ENCODE assay signal across 7 mouse cellular contexts in genomic region chr17:55958918-55959728, GRCm38 (mm10). TPM values are rescaled to one million over a fixed set of nuclear protein-coding genes. Genes with fewer than 3 reads are reported as not detected.
DNase-seq lines count a peak whose midpoint lies in the region; ATAC-seq lines count a peak whose summit lies in the region.

Yju2 (plus strand) TSS chr17:55959099.

- peak within 1 kb of the TSS; percentile 58 for H3K9ac ChIP-seq in embryonic facial prominence, embryonic 12.5 days
- peak within 1 kb of the TSS; percentile 57 for H3K9ac ChIP-seq in limb, embryonic 11.5 days (ENCODE audit: low read length)
- peak within 1 kb of the TSS; percentile 53 for H3K9ac ChIP-seq in midbrain, embryonic 14.5 days (replicated peaks; ENCODE audit: low read length)

- peaks cover 10% of the 10 kb centered on the region for H3K27me3 ChIP-seq in embryonic facial prominence, embryonic 12.5 days
- 0 out of 2 replicates have a peak, but pooled peaks cover 2% of the 10 kb centered on the region for H3K27me3 ChIP-seq in limb, embryonic 11.5 days (ENCODE audit: control insufficient read depth, insufficient read depth, low read length)
- H3K27me3 ChIP-seq in midbrain, embryonic 14.5 days (ENCODE audit: control insufficient read depth, insufficient read depth, low read length) = 0 out of 2 replicates have a peak, but pooled peaks cover 9% of the 10 kb centered on the region

- peak; percentile 88 for ATAC-seq in embryonic facial prominence, embryonic 12.5 days (ENCODE audit: insufficient number of reproducible peaks, insufficient read depth, low FRiP score, low TSS enrichment)
- ATAC-seq in limb, embryonic 11.5 days (ENCODE audit: insufficient number of reproducible peaks, low FRiP score, low TSS enrichment, low read depth) = peak; percentile 89
- ATAC-seq in midbrain, embryonic 14.5 days (ENCODE audit: low FRiP score, low TSS enrichment) = peak; percentile 91

- peak within 1 kb of the TSS; percentile 74 for H3K4me2 ChIP-seq in embryonic facial prominence, embryonic 12.5 days (replicated peaks)
- peak within 1 kb of the TSS; percentile 65 for H3K4me2 ChIP-seq in limb, embryonic 11.5 days (ENCODE audit: low read depth, severe bottlenecking)
- H3K4me2 ChIP-seq in midbrain, embryonic 14.5 days (ENCODE audit: low read length) = peak within 1 kb of the TSS; percentile 74

- H3K4me1 ChIP-seq in embryonic facial prominence, embryonic 12.5 days = peaks cover 21% of the 10 kb centered on the region
- no peaks in the 10 kb centered on the region for H3K4me1 ChIP-seq in limb, embryonic 11.5 days (ENCODE audit: control insufficient read depth, insufficient read depth, low read length)
- peaks cover 28% of the 10 kb centered on the region for H3K4me1 ChIP-seq in midbrain, embryonic 14.5 days (ENCODE audit: control insufficient read depth, insufficient read depth, low read length)

- H3K9me3 ChIP-seq in embryonic facial prominence, embryonic 12.5 days = no peaks in the 10 kb centered on the region
- no peaks in the 10 kb centered on the region for H3K9me3 ChIP-seq in limb, embryonic 11.5 days (ENCODE audit: control insufficient read depth, low read length)
- no peaks in the 10 kb centered on the region for H3K9me3 ChIP-seq in midbrain, embryonic 14.5 days (ENCODE audit: control insufficient read depth, low read length)

- peak within 1 kb of the TSS; percentile 92 for H3K27ac ChIP-seq in embryonic facial prominence, embryonic 12.5 days
- peak within 1 kb of the TSS; percentile 88 for H3K27ac ChIP-seq in limb, embryonic 11.5 days (replicated peaks; ENCODE audit: low read depth, low read length)
- peak within 1 kb of the TSS; percentile 85 for H3K27ac ChIP-seq in midbrain, embryonic 14.5 days (replicated peaks; ENCODE audit: low read depth, low read length)

- peak within 1 kb of the TSS; percentile 41 for H3K4me3 ChIP-seq in embryonic facial prominence, embryonic 12.5 days
- H3K4me3 ChIP-seq in limb, embryonic 11.5 days (ENCODE audit: low read depth, low read length) = peak within 1 kb of the TSS; percentile 37
- peak within 1 kb of the TSS; percentile 44 for H3K4me3 ChIP-seq in midbrain, embryonic 14.5 days (replicated peaks; ENCODE audit: low read depth, low read length)

- WGBS in embryonic facial prominence, embryonic 12.5 days = under 1% methylated on average over 46 of the region's 46 CpGs
- WGBS in limb, embryonic 11.5 days = under 1% methylated on average over 46 of the region's 46 CpGs
- WGBS in midbrain, embryonic 14.5 days = 0% methylated on average over 45 of the region's 46 CpGs

- H3K36me3 ChIP-seq in embryonic facial prominence, embryonic 12.5 days = peaks cover 17% of the 10 kb centered on the region; the same call in 1 of the 2 replicates
- H3K36me3 ChIP-seq in limb, embryonic 11.5 days (ENCODE audit: control insufficient read depth, insufficient read depth, low read length) = peaks cover 5% of the 10 kb centered on the region; the same call in 1 of the 2 replicates
- peaks cover 14% of the 10 kb centered on the region for H3K36me3 ChIP-seq in midbrain, embryonic 14.5 days (ENCODE audit: control insufficient read depth, insufficient read depth, low read length)

- DNase-seq in adrenal gland, postnatal 25 days = peak; percentile 86
- peak; percentile 100 for DNase-seq in heart, adult 11 months
- peak; percentile 96 for DNase-seq in kidney, adult 18-20 months
- peak; percentile 96 for DNase-seq in limb, embryonic 11.5 days (ENCODE audit: low spot score)
- DNase-seq in midbrain, embryonic 14.5 days = peak; percentile 97
- peak; percentile 81 to 88 for DNase-seq in spleen, adult 18-20 months

RNA-seq across cellular contexts. Expression of gene Yju2, which starts in this region (rescaled TPM):
- 21.2 and 27.5 TPM in 2 replicates for total RNA-seq in adrenal gland, postnatal 25 days (2021)
- polyA plus RNA-seq in embryonic facial prominence, embryonic 12.5 days (2016; fragmentation: Nextera tagmentation; extraction: Ambion mirVana) = 26.8 and 28.3 TPM in 2 replicates
- 20.7 and 22.3 TPM in 2 replicates for polyA plus RNA-seq in limb, embryonic 11.5 days (2014; fragmentation: Nextera tagmentation; extraction: Ambion mirVana)
- 20.0 and 21.4 TPM in 2 replicates for polyA plus RNA-seq in midbrain, embryonic 14.5 days (2014; fragmentation: Nextera tagmentation; extraction: Ambion mirVana)

Comparison
In these comparisons a context has a peak if more than half of its experiments do, and no peak if none do; other contexts are left out.
1. Peak in every context shown above with its lines: DNase-seq, ATAC-seq, H3K4me3 ChIP-seq and H3K27ac ChIP-seq.